Mouse (Mus musculus) heart, postnatal 25 days (tissue): ENCODE measurements at regions not wholly inside any gene's neighbourhood (a gene's known extent, or its start where the extent isn't known, plus 50 kb on each side); places are given as distances from the start of the nearest gene placed in this dataset.

Source experiments
- DNase-seq: peaks from one replicate; pipeline ENCODE4 v3.0.0; 2022; ENCODE audit warnings: low spot score
- intact Hi-C: fragments of 180-260 bp; cut with DNase I; formaldehyde crosslinking; loops from one replicate; pipeline ENCODE4 v1.15.1; 2025

- no peak for DNase-seq
Measured at GRCm38 (mm10) chr13:111962155-111962554, 153.4 kb upstream of the Map3k1 start.

GRCm38 (mm10) chr13:111966113-111966512 lies 157.3 kb upstream of the Map3k1 start:
- DNase-seq: no peak
- intact Hi-C loops: no loop called here

More at GRCm38 (mm10) chr13:111962155-111962554, 153.4 kb upstream of the Map3k1 start:
- intact Hi-C loops: no loop called here

GRCm38 (mm10) chr13:111966627-111967026 lies 157.8 kb upstream of the Map3k1 start:
- no peak for DNase-seq
- intact Hi-C loops: no loop called here

GRCm38 (mm10) chr13:111968197-111968596 lies 159.4 kb upstream of the Map3k1 start:
- intact Hi-C loops: no loop called here
- no peak for DNase-seq

GRCm38 (mm10) chr13:111974282-111974681 lies 165.5 kb upstream of the Map3k1 start:
- intact Hi-C loops: no loop called here
- no peak for DNase-seq

GRCm38 (mm10) chr13:111975549-111975948 lies 166.8 kb upstream of the Map3k1 start:
- DNase-seq: no peak
- intact Hi-C loops: no loop called here

GRCm38 (mm10) chr13:111977769-111978674 lies 169.2 kb upstream of the Map3k1 start:
- intact Hi-C loops: no loop called here
- DNase-seq: no peak

GRCm38 (mm10) chr13:111978675-111979020 lies 169.9 kb upstream of the Map3k1 start:
- no peak for DNase-seq
- intact Hi-C loops: no loop called here

GRCm38 (mm10) chr13:111979428-111980204 lies 170.8 kb upstream of the Map3k1 start:
- DNase-seq: no peak
- intact Hi-C loops: no loop called here

- intact Hi-C loops: no loop called here
Measured at GRCm38 (mm10) chr13:111980205-111980595, 171.4 kb upstream of the Map3k1 start.

GRCm38 (mm10) chr13:111981103-111981502 lies 172.3 kb upstream of the Map3k1 start:
- intact Hi-C loops: no loop called here
- DNase-seq: no peak

More at GRCm38 (mm10) chr13:111980205-111980595, 171.4 kb upstream of the Map3k1 start:
- DNase-seq: no peak

- intact Hi-C loops: no loop called here
- no peak for DNase-seq
Measured at GRCm38 (mm10) chr13:111982796-111983460, 174.1 kb upstream of the Map3k1 start.

GRCm38 (mm10) chr13:111984081-111984574 lies 175.3 kb upstream of the Map3k1 start:
- DNase-seq: no peak
- intact Hi-C loops: no loop called here

- intact Hi-C loops: no loop called here
- DNase-seq: no peak
Measured at GRCm38 (mm10) chr13:111985406-111985805, 176.6 kb upstream of the Map3k1 start.

GRCm38 (mm10) chr13:111986681-111987080 lies 177.9 kb upstream of the Map3k1 start:
- intact Hi-C loops: no loop called here
- no peak for DNase-seq

GRCm38 (mm10) chr13:111987420-111987819 lies 178.6 kb upstream of the Map3k1 start:
- intact Hi-C loops: no loop called here
- no peak for DNase-seq

GRCm38 (mm10) chr13:111990913-111991534 lies 182.2 kb upstream of the Map3k1 start:
- no peak for DNase-seq
- intact Hi-C loops: loop anchor here (5.0 kb wide), 1 partner anchor 206 kb away; no protein-coding TSS in a partner anchor

- intact Hi-C loops: loop anchor here (5.0 kb wide), 1 partner anchor 205 kb away; no protein-coding TSS in a partner anchor
- DNase-seq: no peak
Measured at GRCm38 (mm10) chr13:111992075-111992847, 183.5 kb upstream of the Map3k1 start.
